Mouse (Mus musculus) kidney, postnatal 4 days (tissue): ENCODE results near the gene Taldo1.
A peak's percentile ranks its signal among the peaks of the same experiment; 100 is the strongest.

Source experiments
- DNase-seq, 2 experiments: peaks; one replicate each; pipeline ENCODE4 v3.0.0; 2021; ENCODE audit warnings: mixed read lengths in 2 of 2

The Taldo1 gene

DNA sequence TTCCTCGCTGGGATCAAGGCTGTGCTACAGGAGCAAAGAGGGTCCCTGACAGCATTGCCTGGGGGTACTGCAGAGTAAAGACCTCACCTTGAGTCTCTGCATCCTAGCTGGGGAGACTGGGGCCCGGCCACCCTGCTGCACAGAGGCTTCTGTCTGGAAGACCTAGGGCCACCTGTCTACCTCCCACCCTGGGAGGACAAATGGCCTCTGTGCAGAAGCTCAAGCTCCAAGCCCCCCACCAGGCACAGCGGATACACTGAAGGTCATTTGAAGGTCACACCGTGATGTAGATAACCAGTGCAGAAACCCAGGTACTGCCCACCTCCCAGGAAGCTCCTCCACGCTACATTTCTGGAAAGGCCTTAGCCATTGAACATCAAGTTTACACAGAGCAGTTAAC is 36.7 kb downstream of the Taldo1 start:
- no peak for DNase-seq

DNA sequence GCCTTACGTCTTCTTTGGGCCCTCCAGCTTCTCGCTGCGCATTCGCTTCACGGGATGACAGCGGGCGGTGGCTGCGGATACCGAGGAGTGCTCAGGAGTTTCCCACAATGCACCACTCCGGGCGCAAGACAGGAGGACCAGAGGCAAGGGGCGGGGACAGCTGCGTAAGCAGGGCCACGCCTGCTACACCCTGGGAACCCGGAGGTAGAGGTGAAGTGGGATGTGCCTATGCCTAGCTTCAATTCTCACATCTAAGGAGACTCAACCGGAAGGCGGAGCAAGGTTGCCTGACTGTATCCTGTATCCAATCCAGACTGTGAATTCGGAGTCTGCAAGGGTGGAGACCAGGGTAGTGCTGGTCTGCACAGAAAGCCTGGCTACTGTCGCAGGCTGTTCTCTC is 37.3 kb downstream of the Taldo1 start, which contains the start of gene Cend1:
TSS of gene Cend1 (minus strand) at position 182 of the 400 bp plus-strand sequence.
- peak; percentile 62 to 74 for DNase-seq

DNA sequence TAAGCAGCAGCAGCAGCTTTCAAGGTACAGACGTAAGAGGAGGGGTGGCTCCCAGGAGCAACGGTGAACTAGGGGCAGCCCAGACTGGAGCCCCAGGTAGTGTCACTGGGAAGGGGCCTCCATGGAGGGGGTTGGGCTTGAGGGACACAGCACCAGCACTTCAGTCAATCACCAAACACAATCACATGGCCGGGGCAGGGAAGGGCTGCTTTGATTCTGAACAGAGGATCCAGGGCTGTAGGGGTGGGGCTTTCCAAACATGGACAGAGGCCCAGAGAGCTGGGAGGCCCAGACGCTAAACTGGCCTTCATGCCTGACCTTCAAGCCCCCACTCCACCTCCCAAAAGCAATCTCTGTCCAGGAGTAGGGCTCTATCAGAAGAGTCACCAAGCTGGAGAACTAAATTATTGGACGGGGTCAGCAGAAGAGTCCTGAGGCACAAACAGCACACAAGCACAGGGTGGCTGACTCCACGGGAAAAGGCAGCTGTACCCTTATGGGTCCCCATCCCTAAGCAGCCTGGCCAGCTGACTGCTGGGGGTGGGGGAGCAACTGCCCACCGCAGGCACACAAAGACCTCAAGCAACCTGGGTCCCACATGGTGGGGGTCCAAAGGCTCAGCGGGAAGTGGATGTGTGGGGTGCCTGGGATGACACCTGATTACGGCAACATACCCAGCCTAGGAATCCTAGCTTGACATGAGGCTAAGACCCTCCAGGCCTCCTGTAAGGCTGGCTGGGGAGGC is 38.0 kb downstream of the Taldo1 start:
- no peak for DNase-seq

DNA sequence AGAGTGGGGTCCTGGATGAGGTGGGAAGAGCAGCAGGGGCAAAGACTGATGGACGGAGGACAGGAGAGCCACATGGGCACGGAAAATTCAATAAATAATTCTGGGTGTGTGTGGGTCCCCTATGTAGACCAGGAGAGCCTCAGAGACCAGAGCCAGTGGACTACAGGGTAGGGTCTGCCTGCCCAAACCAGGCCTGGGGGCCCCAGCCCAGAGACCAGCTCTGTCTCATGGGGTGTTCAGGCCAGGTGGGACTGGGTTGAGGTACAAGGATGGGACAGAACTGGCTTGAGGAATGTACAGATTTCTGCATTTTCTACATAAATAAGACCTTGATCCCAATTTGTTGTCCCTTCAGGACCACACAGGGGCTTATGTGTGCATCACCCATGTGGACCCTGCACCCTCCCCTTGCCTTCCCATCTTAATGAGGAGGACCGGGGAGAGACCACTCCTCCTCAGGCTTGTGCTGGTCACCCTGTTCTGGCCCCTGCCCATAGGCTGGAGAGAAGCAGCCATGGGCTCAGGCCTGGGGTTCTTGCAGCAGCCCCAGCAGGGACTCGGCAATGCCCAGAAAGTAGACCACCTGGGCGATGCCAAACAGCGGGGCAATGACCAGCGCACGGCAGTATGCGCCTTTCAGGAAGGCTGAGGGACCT is 38.7 kb downstream of the Taldo1 start:
- no peak for DNase-seq

DNA sequence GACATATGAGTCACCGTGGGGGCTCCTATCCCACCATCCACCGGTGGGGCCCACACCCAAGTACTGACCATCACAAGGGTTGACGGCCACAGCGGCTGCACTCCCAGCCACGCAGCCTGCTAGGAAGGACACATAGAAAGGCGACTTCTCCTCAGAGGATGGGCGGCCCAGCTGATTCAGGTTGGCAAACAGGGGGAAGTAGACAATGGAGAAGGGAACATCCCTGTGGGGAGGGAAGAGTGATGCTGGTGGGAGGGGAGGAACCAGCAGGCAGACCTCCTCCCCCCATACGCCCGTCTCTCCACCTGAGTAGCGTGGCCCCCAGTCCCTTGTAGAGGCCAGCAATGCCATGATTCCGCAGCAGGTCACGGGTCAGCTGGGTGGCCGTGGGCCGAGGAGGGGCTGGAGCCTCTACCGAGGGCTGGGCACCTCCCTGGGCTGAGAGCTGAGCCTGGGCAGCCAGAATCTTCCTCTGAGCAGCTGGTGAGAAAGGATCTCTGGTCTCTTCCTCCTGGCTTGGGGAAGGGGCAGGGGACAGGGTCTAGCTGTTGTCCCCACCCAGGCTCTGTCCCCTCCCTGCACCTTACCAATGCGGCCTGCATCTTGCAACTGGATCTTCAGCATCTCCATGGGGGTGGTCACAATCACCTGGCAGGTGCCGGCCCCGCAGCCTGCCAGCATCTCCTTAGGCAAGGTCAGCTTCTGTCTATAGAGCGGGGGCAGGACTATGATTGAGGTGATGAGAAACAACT is 39.6 kb downstream of the Taldo1 start:
- no peak for DNase-seq

DNA sequence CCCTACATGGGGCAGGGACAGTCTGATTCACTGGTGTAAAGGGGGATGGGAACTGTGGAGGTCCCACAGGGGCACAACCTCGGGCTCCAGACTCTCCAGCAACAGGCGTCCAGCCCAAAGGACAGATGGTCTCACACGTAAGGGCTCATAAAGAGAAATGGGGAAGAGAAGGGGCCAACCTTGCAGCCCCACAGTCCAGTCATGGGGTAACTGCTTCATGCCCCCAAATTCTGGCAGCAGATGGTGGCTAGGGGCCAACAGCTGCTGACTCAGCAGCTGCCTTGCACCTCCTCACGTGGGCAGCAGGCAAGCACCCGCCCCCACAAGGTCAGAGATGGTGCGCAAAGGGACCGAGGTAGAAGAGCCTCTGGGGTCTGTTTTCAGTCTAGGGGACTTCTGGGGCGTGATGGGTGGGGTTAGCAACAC is 40.2 kb downstream of the Taldo1 start:
- DNase-seq = no peak

DNA sequence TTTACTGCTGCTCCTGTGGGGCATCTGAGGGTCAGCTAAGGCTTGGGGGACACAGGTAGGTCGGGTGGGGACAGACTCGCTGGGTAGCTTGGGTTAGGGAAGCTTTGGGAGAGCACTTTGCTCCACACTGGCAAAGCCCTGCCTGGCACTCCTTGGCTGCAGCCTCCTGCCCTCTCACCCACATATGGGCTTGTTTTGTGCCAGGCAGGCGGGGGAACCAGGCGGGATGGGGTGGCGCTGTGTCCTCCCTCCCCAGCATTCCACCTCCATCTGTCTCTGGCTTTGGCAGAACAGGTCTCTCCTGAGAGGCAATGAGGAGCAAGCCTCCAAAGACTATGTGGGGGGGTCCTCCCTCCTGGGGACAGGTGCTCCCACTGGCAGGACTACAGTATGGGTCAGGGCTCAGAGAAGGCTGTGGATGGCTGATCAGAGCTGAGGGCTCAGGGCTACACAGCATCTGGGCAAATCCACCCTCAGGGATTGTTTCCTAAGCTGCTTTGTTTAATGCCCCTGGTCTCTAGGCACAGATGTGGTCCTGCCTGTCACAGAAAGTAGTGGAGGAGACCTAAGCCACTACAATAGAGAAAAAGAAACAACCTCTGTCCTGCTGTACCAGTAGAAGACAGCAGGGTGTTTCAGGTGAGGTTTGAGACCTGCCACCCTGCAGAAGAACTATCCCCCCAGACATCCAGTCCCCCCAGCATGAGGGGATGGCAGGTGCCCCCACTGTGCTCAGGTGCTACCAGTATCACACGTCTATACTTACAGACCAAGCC is 40.9 kb downstream of the Taldo1 start:
- DNase-seq = no peak

DNA sequence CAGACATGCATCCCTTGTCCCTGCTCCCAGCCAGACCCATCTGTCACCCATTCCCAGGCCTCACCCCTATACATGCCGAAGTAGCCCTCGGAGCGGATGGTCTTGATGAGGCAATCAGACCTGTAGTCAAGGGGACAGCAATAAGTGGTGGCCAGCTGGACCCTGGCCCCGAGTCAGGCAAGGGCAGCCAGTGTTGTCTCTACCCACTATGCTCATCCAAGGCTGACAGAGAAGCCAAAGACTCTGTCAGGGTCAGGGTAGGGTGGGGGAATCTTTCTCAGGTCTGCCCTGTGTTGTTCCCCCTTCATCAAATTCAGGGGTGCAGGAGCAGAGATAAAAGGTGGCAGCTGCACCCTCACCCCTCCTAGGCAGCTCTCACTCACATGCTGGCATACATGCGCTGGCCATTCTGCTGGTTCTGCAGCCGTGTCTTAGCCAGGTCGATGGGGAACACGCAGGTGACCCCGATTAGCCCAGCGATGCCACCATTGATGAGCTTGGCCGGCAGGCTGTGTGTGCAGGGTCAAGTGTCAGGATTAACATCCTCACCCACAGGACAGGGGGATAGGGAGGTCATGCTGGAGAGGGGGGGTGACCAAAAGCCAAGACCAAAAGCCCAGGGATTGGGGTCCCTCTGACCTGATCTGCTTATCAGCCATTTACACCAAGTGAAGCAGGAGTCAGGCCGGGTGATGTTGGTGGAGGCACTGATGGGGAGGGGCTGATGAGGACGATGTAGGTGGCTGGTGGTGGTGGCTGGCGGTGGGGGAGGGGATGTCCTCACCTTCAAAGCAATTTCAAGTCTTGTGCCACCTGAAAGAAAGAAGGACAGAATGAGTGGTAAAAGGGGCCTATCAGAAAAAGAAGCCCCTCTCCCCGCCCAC is 41.8 kb downstream of the Taldo1 start:
- DNase-seq = no peak

DNA sequence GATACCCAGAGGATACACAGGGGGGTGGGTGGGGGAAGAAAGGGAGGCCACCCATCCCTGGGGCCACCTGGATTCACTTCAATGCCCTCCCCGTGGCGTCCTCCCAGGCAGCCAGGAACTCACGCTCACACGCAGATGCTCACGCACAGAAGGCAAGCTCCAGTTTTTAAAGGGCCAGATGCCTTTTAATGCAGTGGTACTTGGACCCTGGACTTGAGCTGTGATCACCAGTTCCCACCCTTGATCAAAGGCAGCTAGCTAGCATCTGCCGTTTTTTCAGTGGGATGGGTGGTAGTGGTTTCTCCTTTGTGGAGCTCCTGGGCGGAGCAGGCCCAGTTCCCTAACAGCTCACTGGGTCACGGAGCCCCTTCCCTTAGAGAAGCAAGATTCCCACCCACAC is 42.5 kb downstream of the Taldo1 start:
- DNase-seq = peak in 1 of 2 experiments; percentile 65

DNA sequence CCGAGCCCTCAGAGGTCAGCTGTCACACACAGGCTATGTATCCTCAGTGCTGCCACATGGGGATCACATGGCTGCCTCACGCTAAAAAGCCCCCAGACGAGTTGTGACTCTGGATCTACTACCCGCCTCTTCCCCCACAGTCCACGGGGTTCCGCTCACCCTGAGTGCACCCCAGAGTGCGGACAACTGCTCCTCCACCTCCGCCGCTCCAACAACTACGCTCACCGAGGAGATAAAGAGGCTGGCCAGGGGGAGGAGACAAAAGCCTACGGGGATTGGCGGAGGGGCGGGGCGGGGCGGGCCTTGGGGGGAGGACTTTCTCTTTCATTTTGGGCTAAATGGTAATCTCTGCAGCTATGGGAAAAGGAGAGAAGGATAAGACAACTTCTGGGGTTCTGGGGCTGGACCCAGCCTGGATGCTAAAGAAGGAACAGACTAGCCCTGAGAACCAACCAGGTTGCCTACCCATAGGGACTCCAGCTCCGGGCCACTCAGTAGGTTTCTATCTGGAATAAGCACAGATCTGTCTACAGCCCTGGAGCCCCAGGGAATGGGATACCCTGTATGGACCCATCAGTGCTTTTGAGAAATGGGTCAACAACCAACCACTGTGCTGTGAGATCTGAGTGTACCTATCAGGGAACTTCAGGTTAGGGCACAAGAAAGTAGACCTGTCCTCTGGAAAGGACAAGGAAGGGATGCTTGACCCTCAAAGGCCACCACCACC is 43.3 kb downstream of the Taldo1 start:
- peak; percentile 57 to 65 for DNase-seq

DNA sequence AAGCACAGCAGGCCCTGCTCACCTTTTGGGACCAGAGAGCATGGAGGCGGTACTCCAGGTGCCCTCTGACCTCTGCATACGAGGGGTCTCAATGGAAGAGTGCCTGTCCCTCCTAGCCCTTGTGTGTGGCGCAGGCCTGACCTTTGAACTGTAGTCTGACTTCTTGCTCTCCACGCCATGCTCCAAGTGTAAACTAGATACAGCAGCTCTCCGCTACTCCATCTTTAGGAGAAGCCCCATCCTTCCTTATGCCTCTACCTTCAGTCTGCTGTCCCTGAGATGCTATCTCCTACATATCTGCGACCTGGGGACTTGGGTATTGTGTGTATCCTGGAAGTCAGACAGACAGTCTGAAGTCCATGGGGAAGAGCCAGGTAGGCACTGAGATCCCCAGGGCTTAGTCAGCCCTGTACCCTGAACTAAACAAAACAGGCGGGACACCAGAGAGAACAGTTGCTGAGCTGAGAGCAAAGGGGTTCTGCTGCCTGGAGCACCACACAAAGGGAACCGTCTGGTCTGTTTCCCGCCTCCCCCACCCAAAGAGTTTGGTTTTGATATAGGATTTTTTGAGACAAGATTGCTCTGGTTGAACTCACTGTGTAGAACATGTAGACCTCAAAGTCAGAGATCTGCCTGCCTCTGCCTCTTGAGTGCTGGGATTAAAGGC is 44.0 kb downstream of the Taldo1 start:
- DNase-seq = no peak

DNA sequence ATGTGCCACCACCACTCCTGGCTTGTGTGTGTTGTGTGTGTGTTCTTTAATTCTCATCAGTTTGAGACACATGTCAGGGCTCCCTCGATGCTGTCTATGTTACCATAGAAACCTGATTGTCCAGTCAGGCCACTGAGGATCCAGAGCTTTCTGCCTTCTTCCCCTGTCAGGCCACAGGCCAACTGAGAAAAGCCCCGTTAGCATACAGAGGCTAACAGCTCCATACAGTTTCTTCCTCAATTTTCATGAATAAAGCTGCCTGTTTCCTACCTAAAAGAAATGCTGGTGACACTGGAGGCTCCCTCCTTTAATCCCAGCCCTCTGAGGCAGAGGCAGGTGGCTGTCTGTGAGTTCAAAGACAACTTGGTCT is 44.5 kb downstream of the Taldo1 start:
- DNase-seq = no peak

DNA sequence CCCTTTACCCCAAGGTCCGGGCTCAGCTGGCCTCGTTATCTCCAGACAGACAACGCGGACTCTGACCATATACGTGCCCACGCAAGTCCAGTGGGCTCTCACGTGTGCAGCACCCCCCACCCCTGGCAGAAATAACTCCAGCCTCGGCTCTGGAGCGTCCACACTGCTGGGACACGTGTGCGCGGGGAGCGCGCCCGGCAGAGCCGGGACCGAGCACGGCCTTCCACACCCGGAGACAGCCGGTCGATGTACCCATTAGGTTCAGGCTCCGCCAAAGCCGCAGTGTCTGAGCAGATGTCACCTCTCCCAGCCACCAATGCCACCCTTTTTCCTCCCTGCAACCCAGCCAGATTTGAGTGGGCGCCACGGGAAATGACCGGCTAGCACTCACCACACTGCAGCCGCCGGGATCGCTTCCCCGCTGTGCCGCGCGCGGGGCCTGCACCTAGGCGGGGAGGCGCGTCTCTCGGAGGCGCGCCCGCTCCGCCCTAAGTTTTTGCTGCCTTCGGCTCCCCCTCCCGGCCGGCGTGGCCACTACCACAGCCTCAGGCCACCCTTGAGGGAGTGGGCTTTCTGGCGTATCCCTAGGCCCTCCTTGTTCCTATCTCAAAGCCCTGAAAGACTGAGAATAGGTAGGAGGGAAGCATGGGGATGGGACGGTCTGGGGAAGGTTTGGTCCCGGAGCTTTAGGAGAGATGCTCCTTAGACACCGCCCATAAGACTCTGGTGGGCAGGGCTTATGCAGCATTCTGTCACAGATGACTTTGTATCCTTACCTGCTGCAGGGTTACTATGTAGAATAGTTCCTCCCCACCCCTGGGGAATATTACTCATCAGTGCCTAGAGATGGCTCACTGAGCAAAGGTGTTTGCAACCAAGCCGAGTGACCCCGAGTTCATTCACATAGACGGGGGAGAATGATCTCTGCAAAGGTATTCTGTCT is 45.5 kb downstream of the Taldo1 start, which contains the start of gene Slc25a22:
TSS of gene Slc25a22 (minus strand) at position 715 of the 943 bp plus-strand sequence.
- peak; percentile 87 to 92 for DNase-seq

DNA sequence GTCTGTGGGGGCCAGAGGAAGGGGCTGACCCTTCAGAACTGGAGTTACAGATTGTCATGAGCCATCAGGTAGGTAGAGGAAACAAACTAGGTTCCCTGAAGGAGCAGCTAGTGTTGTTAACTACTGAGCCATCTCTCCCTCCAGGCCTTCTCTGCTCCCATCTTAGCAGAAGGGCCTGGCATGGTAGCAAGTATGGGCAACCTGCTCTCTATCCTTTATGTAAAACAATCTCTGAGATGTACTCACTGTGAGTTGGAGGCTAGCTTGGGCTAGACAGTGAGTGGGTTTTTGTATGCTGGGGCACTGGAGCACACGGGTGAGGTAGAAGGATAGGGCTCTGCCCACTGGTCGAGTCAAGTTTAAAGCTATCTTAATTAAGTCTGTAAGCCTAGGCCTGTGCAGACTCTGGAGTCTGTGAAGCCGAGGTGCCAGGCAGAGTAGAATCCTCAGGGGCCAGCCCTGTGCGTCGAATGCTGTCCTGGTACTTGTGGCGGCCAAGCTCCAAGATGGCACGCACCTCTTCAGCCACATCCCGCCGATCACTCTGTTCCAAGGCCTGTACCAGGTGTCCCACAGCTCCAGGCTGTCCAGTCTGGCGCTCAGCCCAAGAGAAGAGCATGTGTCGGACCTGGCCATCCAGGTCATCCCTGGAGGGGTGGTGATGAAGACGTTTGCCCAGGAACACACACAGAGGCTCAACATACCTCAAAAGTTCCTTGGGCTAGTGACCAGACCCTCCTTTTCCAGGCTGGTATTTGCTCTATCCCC is 46.4 kb downstream of the Taldo1 start:
- DNase-seq = no peak

DNA sequence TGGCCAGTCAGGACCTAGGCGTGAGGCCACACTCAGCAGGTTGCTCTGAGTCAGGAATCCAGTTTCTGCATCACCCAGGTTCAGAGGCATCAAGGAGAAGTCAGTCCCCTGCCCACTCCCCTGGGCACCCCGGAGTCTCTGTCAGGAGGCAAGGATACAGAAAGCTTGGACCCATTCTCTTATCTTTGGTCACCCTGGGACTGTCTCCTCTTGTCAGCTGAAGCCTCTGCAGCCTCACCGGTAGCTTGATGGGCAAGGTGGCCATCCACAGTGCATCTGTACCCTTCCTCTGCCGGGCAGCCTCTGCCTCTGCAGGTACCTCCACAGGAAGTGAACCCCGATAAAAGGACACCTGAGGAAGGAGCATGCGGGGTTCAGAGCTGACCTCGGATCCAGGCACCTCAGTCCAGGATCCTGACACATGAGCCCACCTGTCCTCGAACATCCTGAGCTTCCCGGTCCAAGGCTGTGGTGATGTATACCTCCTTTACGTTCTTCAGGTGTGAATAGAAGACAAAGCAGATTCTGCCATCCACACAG is 47.2 kb downstream of the Taldo1 start:
- DNase-seq = no peak

DNA sequence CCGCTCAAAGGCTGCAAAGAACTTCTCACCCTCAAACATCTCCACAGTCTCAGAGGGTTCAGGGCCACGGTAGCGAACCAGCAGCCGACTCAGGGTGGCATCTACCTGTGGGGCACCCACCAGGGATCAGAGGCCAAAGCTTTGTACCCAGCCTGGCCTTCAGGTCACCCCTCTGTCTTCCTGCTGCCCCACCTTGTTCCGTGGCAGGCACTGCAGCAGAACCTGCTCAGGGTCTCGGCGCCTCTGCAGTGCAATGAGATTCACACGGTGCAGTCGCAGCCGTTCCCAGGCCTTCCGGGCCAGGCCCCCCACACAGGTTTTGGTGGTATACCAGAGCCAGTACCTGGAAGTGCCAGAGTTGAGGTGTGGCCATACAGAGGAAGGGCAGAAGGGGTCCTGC is 47.8 kb downstream of the Taldo1 start:
- no peak for DNase-seq

DNA sequence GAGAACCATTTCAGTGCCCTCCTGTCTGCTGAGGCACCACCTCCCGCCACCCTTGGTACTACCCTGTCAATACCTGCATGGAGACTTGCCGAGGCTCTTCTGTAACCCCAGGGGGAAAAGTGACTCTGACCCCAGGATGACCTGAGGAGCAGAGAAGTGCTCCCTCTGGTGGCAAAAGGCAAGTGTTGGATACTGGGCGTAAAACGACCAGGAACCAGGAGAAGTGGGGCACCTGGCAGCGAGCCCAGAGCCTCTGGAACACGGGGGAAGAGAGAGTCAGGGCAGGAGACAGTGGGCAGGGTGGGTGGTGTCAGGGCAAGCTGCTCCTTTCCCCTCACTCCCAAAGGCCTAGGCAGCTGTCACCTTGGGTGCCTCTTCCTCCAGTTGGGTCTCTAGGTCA is 48.6 kb downstream of the Taldo1 start:
- peak; percentile 76 to 83 for DNase-seq

DNA sequence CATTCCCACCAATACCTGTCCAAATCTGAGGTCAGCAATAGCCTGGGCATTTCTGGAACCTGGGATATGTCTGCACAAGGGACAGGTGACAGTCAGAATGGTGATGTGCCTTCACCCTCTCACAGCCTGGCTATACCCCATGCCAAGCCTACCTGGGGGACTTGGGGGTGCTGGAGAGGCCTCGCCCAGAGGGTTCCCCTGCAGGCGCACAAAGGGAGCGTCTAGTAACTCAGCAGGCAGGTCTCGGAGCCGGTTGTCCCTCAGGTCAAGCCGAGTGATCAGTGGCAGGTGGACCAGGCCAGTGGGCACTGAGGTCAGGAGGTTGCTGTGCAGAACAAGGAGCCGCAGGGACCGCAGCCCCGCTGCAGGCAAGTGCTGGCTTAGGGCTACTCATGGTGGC is 49.5 kb downstream of the Taldo1 start:
- no peak for DNase-seq
